Mouse (Mus musculus): Measurements from ENCODE around the gene Map7d1.
A peak's percentile ranks its signal among the peaks of the same experiment; 100 is the strongest.

Map7d1 gene

DNA sequence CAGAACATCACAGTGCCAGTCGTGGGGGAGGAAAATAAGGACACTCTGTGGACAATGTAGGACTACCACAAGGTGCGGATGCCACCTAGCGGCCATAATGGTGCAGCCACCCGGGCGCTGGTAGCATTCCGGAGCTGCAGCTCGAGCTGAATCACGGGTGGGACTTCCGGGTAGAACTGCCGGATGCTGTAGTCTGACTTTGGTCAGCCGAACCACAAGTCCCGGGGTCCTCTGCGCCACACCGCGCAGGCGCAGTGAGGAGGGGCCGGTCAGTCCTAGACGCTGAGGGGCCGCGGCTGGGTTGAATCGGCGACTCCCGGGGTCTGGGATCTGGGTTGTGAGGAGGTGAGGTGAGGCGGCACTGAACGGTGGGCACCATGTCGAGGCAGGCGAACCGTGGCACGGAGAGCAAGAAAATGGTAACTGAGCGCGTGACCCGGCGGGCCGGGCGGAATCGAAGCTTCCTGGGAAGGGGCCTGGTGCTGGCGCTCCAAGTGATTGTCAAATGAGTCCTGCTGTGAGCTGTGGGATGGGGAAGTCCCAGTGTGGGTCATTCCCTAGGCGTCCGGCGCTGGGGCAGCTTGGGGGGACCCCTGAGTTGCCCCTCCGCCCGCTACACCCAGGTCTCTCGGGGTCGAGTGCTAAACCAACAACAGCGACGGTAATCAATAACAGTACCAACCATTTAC lies 6.1 kb upstream of the Map7d1 start, which contains the start of gene Trappc3:
TSS of gene Trappc3 (plus strand) at position 207 of the 689 bp plus-strand sequence.
- DNase-seq: peak; percentile 100

DNA sequence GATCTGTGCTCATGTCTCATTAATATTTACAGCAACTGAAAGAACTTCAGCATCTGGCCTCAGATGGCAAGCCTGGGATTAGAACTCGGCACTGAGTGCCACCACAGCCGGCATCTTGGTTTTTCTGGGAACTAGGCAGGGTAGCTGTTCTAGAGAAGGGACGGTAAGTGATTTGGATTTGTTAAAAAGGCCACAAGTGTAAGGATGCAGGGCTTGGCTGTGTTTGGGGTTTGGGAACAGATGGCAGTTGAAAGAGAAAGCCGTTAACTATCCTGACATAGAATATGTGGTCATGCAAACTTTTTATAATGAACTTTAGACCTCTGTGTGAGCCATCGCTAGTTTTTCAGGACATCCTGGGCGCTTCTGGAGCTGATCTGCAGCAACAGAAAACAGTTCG lies 5.5 kb upstream of the Map7d1 start:
- DNase-seq: no peak

GRCm38 (mm10) chr4:126261266-126261665 lies 5.1 kb upstream of the Map7d1 start:
- peak in 1 of 2 experiments; percentile 18 for DNase-seq

DNA sequence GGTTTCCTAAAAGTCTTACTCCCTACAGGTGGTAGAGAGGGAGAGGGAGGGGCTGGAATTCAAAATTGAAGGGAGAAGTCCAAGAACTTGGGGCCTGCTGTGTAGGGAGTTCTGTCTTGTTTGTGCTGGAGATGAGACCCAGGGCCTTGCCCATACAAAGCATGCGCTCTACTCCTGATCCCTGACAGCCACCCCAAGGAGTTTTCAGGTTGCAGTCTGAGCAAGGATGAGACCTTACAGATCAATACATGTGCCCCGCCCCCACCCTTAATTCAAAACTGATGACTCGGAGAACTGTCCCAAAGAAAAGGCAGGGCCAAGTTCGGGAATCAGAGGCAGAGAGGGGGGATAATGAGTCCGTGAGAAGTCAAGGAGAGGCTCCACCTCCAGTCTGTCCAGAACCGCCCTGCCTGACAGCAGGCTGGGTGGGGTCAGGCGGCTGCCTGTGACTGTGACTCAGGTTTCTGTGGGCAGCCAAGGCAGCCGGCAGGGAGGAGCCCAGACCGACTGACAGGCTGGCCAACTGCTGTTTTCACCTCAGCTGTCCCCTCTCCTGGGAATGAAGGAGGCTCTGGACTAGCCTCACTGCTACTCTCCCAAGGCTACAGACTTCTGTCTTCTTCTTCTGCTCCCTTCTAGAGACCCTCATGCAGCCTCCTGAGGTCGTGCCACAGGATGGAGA lies 4.5 kb upstream of the Map7d1 start:
- DNase-seq: peak; percentile 66 to 77

DNA sequence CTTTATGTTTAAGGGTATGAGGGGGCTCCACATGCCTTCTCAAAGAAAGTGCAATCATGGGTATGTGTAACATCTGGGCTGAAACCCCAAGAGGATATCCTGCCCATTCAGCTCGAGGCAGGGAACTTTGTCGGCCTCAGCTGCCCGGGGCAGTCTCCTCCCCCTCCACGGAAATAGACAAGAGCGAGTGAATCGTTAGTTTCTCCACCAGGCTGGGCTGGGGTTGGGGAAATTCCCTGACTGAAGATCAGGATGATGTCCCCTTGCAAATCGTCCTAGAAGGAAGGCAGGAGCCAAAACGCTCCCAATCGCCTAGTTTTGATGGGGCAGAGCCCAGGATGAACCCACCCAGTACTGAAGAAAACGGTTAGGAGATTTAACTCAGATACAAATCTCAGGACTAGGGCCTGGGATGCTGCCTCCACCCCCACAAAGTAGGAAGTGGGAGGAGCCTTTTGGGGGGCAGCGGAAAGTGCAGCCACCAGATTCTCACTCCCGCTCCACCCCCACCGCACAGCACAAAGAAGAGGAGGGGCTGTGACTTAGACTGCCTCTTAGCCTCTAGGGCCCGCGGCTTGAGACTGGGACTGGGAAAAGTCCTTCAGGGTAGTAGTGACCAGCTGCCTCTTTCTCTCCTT lies 3.5 kb upstream of the Map7d1 start:
- peak; percentile 43 to 44 for DNase-seq

DNA sequence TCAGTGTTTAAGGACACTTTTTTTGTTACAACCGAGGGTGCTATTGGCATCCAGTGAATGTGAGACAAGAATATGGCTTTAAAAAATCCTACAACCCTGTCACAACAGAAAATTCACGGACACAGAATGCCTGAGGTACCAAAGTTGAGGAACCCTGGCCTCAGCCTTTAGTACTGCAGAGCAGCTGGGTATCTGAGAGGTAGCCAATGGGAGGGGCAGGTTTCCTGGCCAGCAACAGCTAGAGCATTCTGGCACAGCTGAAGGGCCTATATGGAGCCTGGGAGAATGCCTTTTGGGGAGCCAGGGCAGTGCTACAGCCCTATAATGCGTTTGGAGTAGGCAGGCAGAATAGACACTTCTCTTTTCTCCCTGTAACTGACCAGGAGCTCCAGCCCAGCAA lies 2.9 kb upstream of the Map7d1 start:
- DNase-seq: peak; percentile 46 to 56

DNA sequence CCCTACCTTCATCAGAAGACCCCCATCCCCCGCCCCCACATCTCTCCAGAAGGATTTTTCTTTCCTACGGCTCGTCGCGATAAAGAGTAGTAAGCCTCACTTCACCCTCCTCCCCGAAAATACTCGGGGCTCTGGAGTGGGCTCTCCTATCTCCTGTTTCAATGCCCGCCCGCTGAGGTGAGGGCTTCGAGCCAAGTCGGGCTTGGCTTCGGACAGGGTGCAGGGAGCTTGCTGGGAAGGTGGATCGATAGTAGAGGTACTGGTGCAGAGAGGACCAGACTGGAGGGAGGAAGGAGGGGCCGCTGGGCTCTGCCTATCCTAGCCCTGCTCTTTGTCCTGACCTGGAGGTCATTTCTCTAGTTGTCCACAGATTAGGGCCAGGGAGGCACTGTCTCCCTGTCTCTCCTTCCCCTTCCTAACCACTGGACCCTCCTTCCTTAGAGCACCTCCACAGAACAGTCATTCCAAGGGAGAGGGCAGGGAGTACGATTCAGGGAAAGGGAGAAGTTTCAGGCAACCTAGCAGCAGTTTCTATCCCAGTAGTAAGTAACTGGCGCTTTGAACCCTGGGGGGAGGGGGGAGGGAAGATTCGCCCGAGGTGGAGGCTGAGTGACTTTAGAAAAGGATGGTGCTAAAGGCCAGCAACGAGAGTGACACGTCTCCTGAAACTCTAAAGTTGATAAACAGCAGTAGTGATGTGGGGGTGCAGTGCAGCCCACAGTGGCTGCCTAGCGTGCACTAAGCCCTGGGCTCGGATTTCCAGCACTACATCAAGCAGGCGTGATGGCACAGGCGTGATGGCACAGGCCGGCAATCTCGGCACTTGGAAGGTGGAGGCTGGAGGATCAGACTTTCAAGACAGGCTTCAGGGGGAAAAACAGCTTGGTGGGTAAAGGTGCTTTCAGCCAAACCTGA lies 1.1 kb upstream of the Map7d1 start:
- peak; percentile 71 to 75 for DNase-seq

DNA sequence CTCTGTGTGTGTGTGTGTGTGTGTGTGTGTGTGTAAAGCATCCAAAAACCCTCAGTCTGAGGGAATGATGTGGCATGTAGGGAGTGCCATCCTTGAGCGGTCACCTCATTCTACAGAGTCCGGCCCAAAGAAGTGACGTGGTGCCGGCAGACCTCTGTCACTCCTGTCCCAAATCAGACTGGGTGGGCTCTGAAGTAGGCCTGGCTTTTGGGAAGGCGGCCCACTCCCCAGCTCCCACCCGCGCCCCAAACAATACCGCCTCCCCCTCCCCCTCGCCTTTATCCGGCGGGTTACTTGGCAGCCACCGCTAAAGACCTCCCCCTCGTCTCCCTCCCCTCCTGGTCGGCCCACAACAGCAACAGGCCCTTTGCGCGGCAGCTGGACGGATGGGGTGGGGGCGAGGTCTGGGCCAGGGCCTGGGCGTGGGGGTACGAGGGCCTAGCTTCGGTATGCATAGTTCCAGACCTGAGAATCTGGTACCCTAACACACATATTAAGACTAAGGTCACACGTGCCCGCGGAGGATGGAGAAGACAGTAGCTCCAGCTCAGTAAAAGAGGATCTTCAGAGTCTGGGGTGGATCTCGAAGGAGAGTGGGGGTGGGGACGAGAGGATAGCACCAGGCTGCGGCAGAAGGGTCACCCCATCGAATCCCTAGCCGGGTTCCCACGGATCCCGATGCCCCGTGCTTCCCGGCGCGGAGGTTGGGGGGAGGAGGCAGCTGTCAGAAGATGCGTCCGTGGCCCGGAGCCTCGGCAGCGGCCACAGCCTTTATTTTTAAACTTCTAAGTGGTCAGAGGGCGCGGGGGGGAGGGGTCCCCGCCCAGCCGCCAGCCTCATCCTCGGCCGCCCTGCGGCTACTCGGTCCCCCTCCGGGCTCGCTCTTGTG lies 786 bp downstream of the Map7d1 start:
- peak in 1 of 2 experiments; percentile 63 for DNase-seq

DNA sequence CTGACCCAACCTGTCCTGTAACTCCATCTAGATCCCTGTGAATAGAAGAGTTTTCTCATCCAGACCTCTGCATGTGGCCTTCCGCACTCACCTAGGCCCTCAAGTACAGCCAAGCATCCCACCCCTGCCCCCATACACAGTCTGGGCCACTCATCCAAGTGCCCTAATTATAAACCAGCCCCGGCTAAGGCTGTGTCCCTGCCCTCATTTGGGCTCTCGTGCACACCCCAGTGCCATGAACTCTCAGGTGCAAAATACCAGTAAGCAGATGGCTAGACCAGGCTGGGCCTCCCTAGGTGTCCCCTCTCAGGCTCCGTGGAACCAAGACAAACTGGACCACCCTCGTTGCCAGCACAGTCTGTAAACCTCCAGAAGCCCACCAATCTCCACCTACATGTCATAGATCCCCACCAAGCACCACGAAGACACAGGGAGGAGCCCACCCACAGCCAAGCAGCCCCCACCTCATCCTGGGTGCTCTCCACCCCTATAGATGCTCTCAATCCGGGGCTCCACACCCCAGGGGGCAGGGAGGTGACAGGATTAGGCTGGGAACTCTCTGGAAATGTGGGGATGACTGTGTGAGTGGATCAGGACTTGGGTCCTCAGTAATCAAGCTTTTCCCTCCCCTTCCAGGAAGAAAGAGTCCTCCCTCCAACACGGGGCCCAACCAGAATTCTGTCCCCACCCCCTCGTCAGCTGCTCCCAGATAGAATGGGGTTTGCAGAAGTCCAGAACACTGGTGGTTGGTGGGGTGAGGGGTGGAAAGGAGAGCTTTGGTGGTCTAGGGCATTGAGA lies 1.6 kb downstream of the Map7d1 start:
- peak; percentile 67 to 80 for DNase-seq

DNA sequence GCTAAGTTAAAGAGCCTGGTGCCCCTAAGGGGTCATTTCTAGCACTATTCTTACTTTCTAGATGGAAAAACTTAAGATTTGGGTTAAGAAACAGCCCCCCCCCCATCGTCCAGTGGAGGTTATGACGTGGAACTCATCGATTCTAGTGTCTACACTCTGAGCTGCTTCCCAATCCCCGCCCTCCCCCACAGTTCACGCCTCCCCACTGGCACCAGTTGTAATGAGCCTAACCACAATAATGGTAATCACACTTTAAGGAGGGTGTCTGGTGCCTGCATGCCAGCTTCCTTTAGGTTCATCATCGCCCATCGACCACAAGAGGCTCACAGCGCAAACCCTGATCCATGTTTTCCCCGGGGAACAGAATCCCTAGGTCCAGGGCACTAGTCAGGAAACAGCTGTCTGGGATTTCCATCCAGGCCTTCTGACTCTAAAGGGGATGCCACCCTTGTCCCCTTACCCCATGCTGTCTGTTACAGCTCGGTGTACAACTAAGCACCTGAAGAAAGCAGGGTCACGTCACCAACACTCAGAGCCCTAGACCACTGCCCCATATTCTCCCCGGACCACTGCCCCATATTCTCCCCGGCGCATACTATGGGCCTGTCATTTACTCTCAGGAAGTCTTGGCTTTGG lies 2.4 kb downstream of the Map7d1 start:
- no peak for DNase-seq

GRCm38 (mm10) chr4:126252411-126253237 lies 3.5 kb downstream of the Map7d1 start:
- peak in 1 of 2 experiments; percentile 42 for DNase-seq

DNA sequence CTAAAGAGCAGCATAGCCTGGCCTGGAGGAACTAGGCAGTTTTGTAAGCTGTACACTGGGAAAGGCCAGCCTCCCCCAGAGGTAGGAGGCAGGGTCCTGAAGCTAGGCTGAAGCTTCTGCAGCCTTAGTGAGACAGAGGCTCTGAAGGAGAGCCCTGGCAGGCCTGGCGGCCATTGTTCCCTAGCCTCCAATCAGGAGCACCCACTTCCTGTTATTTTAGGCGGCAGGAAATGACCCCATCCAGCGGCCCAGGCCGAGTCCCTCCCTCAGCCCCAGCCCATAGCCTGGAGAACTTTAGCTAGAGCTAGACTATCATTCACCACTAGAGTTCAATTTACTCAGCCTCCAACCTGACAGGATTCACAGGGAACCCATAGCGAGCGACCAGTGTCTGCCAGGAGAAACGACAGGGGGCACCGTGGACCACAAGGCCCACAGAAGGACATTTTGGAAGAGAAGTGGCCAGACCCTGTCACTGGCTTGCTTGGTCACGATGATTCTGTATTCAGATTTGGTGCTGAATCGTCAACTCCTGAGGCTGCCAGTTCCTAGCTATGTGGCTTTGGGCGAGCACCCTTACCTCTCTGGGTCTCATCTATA lies 4.4 kb downstream of the Map7d1 start:
- peak in 1 of 2 experiments; percentile 36 for DNase-seq

GRCm38 (mm10) chr4:126250659-126251058 lies 5.5 kb downstream of the Map7d1 start:
- peak in 1 of 2 experiments; percentile 21 for DNase-seq

DNA sequence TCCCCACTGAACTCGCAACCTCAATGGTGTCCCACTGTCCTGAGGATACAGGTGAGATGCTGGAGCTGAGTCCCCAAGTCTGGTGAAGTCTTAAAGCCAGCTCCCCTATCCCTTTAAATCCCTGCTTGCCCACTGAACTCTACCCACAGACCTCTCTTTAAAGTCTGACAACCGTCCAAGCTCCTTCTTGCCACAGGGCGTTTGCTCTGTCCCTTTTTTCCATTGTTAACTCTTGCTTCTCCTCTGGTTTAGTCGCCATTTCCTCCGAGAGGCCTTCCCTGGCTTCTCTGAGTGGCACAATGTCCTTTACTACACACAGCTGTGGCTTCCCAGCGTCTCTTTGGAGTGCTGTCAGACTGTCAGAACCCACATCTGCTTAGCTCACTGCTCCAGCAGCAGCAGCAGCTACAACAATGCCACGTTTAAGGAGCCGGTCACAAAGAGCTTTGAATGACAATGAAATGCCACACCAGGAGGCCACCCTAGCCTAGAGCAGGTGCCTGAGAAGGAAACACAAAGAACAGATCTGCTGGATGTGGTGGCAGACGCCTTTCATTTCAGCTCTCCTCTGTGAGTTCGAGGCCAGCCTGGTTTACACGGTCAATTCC lies 7.8 kb downstream of the Map7d1 start:
- DNase-seq: peak in 1 of 2 experiments; percentile 1

DNA sequence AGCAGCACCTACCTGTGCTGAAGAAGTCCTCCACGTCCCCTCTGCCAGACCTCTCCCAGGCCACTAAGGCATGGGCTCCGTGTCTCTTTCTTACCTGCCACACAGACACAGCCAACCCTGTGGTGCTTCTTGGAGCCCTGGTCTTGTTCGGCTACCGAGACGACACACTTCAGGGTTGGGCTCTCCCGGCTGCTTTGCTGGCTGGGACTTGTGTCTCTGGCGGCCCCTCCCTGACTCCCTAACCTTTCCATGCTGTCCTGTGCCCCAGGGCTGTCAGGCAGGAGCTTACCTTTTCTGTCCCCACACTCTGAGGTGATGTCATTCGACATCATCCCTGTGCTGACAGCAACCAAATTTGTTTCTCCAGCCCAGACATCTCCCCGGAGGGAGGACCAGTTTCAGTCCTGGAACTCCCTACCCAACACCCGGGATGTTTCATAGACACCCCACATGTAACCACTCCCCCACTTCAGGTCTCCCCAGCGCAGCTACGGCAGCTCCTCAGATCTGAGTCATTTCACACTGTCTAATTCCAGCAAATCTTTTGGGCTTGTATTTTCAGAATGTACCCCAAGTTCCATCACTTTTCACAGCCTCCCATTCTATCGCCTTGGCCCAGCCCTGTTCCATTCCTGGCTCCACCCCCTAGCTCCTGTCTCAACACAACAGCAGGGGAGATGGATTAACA lies 9.8 kb downstream of the Map7d1 start:
- peak in 1 of 2 experiments; percentile 24 for DNase-seq

- peak; percentile 62 to 77 for DNase-seq
Measured at GRCm38 (mm10) chr4:126242510-126242909, 13.6 kb downstream of the Map7d1 start.

DNA sequence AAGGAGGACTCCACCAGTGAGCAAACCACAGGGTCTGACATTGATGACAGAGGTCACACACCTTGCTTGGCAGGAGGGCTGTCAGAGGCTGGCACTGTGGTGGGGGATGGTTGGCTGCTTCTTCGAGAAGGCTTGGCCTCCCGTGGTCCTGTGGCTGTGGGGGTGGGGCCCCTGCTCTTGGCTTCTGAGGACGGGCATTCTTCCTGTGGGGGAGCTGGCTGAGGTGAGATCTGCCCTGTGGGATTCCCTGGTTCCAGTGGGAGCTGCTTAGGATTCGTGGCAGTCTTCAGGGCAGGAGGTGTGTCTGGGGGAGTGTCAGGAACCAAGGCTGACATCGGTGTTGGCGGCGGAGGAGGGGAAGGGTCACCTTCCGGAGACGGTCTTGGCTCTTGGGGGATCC lies 14.2 kb downstream of the Map7d1 start:
- peak in 1 of 2 experiments; percentile 45 for DNase-seq
